Comparison of ENCODE assay signal across 8 mouse cellular contexts in genomic region chr17:5976221-5977055, GRCm38 (mm10). TPM values are rescaled to one million over a fixed set of nuclear protein-coding genes. Genes with fewer than 3 reads are reported as not detected.
A peak's percentile ranks its signal among the peaks of the same experiment; 100 is the strongest.
DNase-seq lines count a peak whose midpoint lies in the region; ATAC-seq and TF ChIP-seq lines count a peak whose summit lies in the region.

No protein-coding gene starts in this region.

- ATAC-seq in heart, embryonic 11.5 days (replicated peaks; ENCODE audit: insufficient number of reproducible peaks, low FRiP score, low TSS enrichment), result no peak
- peak; percentile 67 for ATAC-seq in liver, embryonic 13.5 days (ENCODE audit: low read depth)
- peak; percentile 20; the same call in 1 of the 2 replicates for ATAC-seq in stomach, embryonic 15.5 days (ENCODE audit: insufficient read depth, low FRiP score, low read depth)
- ATAC-seq in forebrain, embryonic 11.5 days (replicated peaks; ENCODE audit: low FRiP score), result no peak

- H3K27me3 ChIP-seq in heart, embryonic 11.5 days (ENCODE audit: control insufficient read depth, insufficient read depth, low read length), result no peaks in the 10 kb centered on the region
- H3K27me3 ChIP-seq in liver, embryonic 13.5 days, result peaks cover 48% of the 10 kb centered on the region
- no peaks in the 10 kb centered on the region for H3K27me3 ChIP-seq in stomach, embryonic 15.5 days (replicated peaks)
- H3K27me3 ChIP-seq in forebrain, embryonic 11.5 days (ENCODE audit: control insufficient read depth, insufficient read depth, low read length), result no peaks in the 10 kb centered on the region

- H3K27ac ChIP-seq in ES-E14 (ENCODE audit: insufficient read depth, low read depth, low read length, poor library complexity, severe bottlenecking), result peak overlapping the region; percentile 90; the same call in 1 of the 2 replicates
- 0 out of 2 replicates have a peak overlapping the region, but pooled peaks have one; percentile 18 for H3K27ac ChIP-seq in heart, embryonic 11.5 days (ENCODE audit: low read depth, low read length)
- peak overlapping the region; percentile 77 for H3K27ac ChIP-seq in liver, embryonic 13.5 days
- H3K27ac ChIP-seq in stomach, embryonic 15.5 days, result peak overlapping the region; percentile 67
- H3K27ac ChIP-seq in forebrain, embryonic 11.5 days (ENCODE audit: low read depth, low read length), result no peak overlapping the region

- peak overlapping the region; percentile 47; the same call in 1 of the 2 replicates for H3K9ac ChIP-seq in ES-E14 (ENCODE audit: insufficient read depth, low read depth, low read length, poor library complexity, severe bottlenecking)
- 0 out of 2 replicates have a peak overlapping the region, but pooled peaks have one; percentile 34 for H3K9ac ChIP-seq in heart, embryonic 11.5 days (ENCODE audit: low read depth, low read length)
- H3K9ac ChIP-seq in liver, embryonic 13.5 days, result no peak overlapping the region
- H3K9ac ChIP-seq in stomach, embryonic 15.5 days, result no peak overlapping the region
- no peak overlapping the region for H3K9ac ChIP-seq in forebrain, embryonic 11.5 days (ENCODE audit: low read length)

- DNase-seq in layer of hippocampus, adult 11-12 months (ENCODE audit: low spot score), result peak; percentile 36
- DNase-seq in layer of hippocampus, postnatal 10 days (ENCODE audit: low spot score in 2 of 2), result no peak
- DNase-seq in ES-E14 (ENCODE audit: low read depth, low spot score), result no peak
- no peak for DNase-seq in liver, embryonic 13.5 days
- no peak for DNase-seq in adrenal gland, postnatal 4 days (ENCODE audit: low spot score in 2 of 2)
- DNase-seq in forebrain, embryonic 11.5 days (ENCODE audit: low spot score), result no peak

- no peaks in the 10 kb centered on the region for H3K36me3 ChIP-seq in ES-E14 (ENCODE audit: control insufficient read depth, insufficient read depth, low read length, poor library complexity, severe bottlenecking)
- H3K36me3 ChIP-seq in heart, embryonic 11.5 days (ENCODE audit: control insufficient read depth, insufficient read depth, low read length), result no peaks in the 10 kb centered on the region
- no peaks in the 10 kb centered on the region for H3K36me3 ChIP-seq in liver, embryonic 13.5 days
- H3K36me3 ChIP-seq in stomach, embryonic 15.5 days, result no peaks in the 10 kb centered on the region
- H3K36me3 ChIP-seq in forebrain, embryonic 11.5 days (ENCODE audit: control insufficient read depth, insufficient read depth, low read length), result no peaks in the 10 kb centered on the region

- H3K4me1 ChIP-seq in ES-E14 (ENCODE audit: control insufficient read depth in 2 of 2, insufficient read depth in 2 of 2, low read length in 2 of 2, poor library complexity in 1 of 2), result peaks cover 22 to 48% of the 10 kb centered on the region in 2 experiments
- H3K4me1 ChIP-seq in heart, embryonic 11.5 days (ENCODE audit: control insufficient read depth, insufficient read depth, low read length), result peaks cover 41% of the 10 kb centered on the region
- H3K4me1 ChIP-seq in liver, embryonic 13.5 days (replicated peaks), result peaks cover 36% of the 10 kb centered on the region
- H3K4me1 ChIP-seq in stomach, embryonic 15.5 days, result peaks cover 36% of the 10 kb centered on the region
- H3K4me1 ChIP-seq in forebrain, embryonic 11.5 days (replicated peaks; ENCODE audit: control insufficient read depth, insufficient read depth, low read length), result peaks cover 2% of the 10 kb centered on the region

- peak overlapping the region; percentile 16 to 18 for H3K4me3 ChIP-seq in ES-E14 (ENCODE audit: insufficient read depth in 1 of 2, low read depth in 1 of 2, low read length in 2 of 2, poor library complexity in 1 of 2, severe bottlenecking in 1 of 2)
- no peak overlapping the region for H3K4me3 ChIP-seq in heart, embryonic 11.5 days (ENCODE audit: low read depth, low read length)
- H3K4me3 ChIP-seq in liver, embryonic 13.5 days (replicated peaks), result no peak overlapping the region; the same call in 1 of the 2 replicates
- no peak overlapping the region for H3K4me3 ChIP-seq in stomach, embryonic 15.5 days (replicated peaks)
- H3K4me3 ChIP-seq in forebrain, embryonic 11.5 days (ENCODE audit: low read depth, low read length), result no peak overlapping the region

- H3K9me3 ChIP-seq in ES-E14 (ENCODE audit: control insufficient read depth, insufficient read depth, low read depth, low read length), result no peaks in the 10 kb centered on the region
- H3K9me3 ChIP-seq in heart, embryonic 11.5 days (replicated peaks; ENCODE audit: control insufficient read depth, low read length), result no peaks in the 10 kb centered on the region
- no peaks in the 10 kb centered on the region for H3K9me3 ChIP-seq in liver, embryonic 13.5 days (replicated peaks)
- H3K9me3 ChIP-seq in stomach, embryonic 15.5 days, result no peaks in the 10 kb centered on the region
- no peaks in the 10 kb centered on the region for H3K9me3 ChIP-seq in forebrain, embryonic 11.5 days (ENCODE audit: control insufficient read depth, low read length)

- 62% methylated on average over 20 of the region's 20 CpGs for WGBS in heart, embryonic 11.5 days (ENCODE audit: insufficient replicate concordance)
- WGBS in liver, embryonic 13.5 days (ENCODE audit: insufficient replicate concordance), result 46% methylated on average over 20 of the region's 20 CpGs
- 43% methylated on average over 20 of the region's 20 CpGs for WGBS in stomach, embryonic 15.5 days
- WGBS in forebrain, embryonic 11.5 days, result 82% methylated on average over 20 of the region's 20 CpGs

- in situ Hi-C loops in ES-E14 (cut with MboI; ENCODE audit: low sequenced_read_pairs in 2 of 2, unreplicated experiment in 2 of 2), result no loop called here

- no peak overlapping the region for H3K4me2 ChIP-seq in heart, embryonic 11.5 days
- peak overlapping the region; percentile 31; the same call in 1 of the 2 replicates for H3K4me2 ChIP-seq in liver, embryonic 13.5 days
- peak overlapping the region; percentile 42 for H3K4me2 ChIP-seq in stomach, embryonic 15.5 days
- H3K4me2 ChIP-seq in forebrain, embryonic 11.5 days (ENCODE audit: low read depth, low read length, severe bottlenecking), result no peak overlapping the region

TF ChIP-seq in ES-E14, 5 proteins besides CTCF, POLR2A, EP300 and RAD21:
- TF ChIP-seq HCFC1 (IDR thresholded peaks at IDR 0.05; ENCODE audit: borderline replicate concordance, insufficient read depth, low read length), result no peak
- no peak for TF ChIP-seq ZC3H11A (IDR thresholded peaks at IDR 0.05; ENCODE audit: borderline replicate concordance, low read depth, low read length)
- TF ChIP-seq CHD2 (IDR thresholded peaks at IDR 0.05; ENCODE audit: low read depth, low read length), result no peak
- TF ChIP-seq MAFK (IDR thresholded peaks at IDR 0.05; ENCODE audit: insufficient read depth, low read depth, low read length), result no peak
- no peak for TF ChIP-seq ZNF384 (IDR thresholded peaks at IDR 0.05; ENCODE audit: low read depth, low read length)

RNA-seq across cellular contexts. Expression of gene Synj2, which starts 35.4 kb away (rescaled TPM):
- total RNA-seq in layer of hippocampus, postnatal 10 days (2021), result 10 to 100 TPM; 37.9 to 38.9 TPM
- total RNA-seq in ES-E14 (2012; rRNA removed), result 6.1 and 8.8 TPM in 2 replicates
- polyA plus RNA-seq in heart, embryonic 11.5 days (2014; fragmentation: Nextera tagmentation; extraction: Ambion mirVana), result 3.0 and 3.3 TPM in 2 replicates
- polyA plus RNA-seq in liver, embryonic 13.5 days (2015; fragmentation: Nextera tagmentation; extraction: Ambion mirVana), result 1.0 and 1.3 TPM in 2 replicates
- polyA plus RNA-seq in stomach, embryonic 15.5 days (2015; fragmentation: Nextera tagmentation; extraction: Ambion mirVana), result 5.9 and 6.6 TPM in 2 replicates
- 10 to 100 TPM; 12.4 to 12.8 TPM for total RNA-seq in adrenal gland, postnatal 4 days (2021)
- polyA plus RNA-seq in forebrain, embryonic 11.5 days (2014; fragmentation: Nextera tagmentation; extraction: Ambion mirVana), result 1.0 and 1.2 TPM in 2 replicates

Comparison
In these comparisons a context has a peak if more than half of its experiments do, and no peak if none do; other contexts are left out.
1. H3K4me3 ChIP-seq: peak in ES-E14 (2 of 2); none in heart, embryonic 11.5 days (single experiment), liver, embryonic 13.5 days (single experiment), stomach, embryonic 15.5 days (single experiment) and forebrain, embryonic 11.5 days (single experiment).
2. H3K9ac ChIP-seq: peak in ES-E14 (single experiment) and heart, embryonic 11.5 days (single experiment); none in liver, embryonic 13.5 days (single experiment), stomach, embryonic 15.5 days (single experiment) and forebrain, embryonic 11.5 days (single experiment).
3. ATAC-seq: peak in liver, embryonic 13.5 days (single experiment) and stomach, embryonic 15.5 days (single experiment); none in heart, embryonic 11.5 days (single experiment) and forebrain, embryonic 11.5 days (single experiment).
4. H3K4me2 ChIP-seq: peak in liver, embryonic 13.5 days (single experiment) and stomach, embryonic 15.5 days (single experiment); none in heart, embryonic 11.5 days (single experiment) and forebrain, embryonic 11.5 days (single experiment).